Mouse (Mus musculus): ENCODE measurements around the gene Tbx3. TPM values are rescaled to one million over a fixed set of nuclear protein-coding genes. Genes with fewer than 3 reads are reported as not detected.

Tbx3 gene
- polyA plus RNA-seq, 1 experiment from 2014 or later, result 65.3 TPM

DNA sequence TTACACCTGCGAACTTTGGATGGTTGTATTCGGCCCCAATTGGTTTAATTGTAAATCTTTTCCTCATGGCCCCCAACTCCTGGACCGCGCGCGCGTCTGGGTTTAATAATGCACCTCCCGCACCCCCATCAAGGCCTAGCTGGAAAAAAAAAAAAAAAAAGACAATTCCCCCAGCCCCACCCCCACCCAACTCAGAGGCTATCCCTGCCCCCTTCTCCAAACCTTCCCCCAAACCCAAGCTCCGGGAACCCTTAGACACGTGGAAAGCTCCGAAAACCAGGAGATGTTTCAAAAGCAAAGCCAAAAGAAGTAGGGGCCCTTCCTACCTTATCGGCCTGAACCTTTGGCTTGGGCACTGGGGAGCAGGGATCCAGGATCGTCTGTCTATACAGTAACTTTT lies 8.1 kb upstream of the Tbx3 start:
- Histone ChIP-seq H3K4me1 (peaks cover 23% of the 10 kb centered on the region), H3K4me2 (replicated peaks) (peak overlapping the region; percentile 48), H3K36me3 (no peaks in the 10 kb centered on the region), H3K27ac (peak overlapping the region; percentile 70; the same call in 1 of the 2 replicates), H3K27me3 (peaks cover 75% of the 10 kb centered on the region), H3K9ac (no peak overlapping the region), H3K9me3 (no peaks in the 10 kb centered on the region), H3K4me3 (no peak overlapping the region)
- 0% methylated on average over 13 of the region's 13 CpGs for WGBS
- no peak for ATAC-seq (ENCODE audit: insufficient number of reproducible peaks, insufficient read depth, low FRiP score, low TSS enrichment)

DNA sequence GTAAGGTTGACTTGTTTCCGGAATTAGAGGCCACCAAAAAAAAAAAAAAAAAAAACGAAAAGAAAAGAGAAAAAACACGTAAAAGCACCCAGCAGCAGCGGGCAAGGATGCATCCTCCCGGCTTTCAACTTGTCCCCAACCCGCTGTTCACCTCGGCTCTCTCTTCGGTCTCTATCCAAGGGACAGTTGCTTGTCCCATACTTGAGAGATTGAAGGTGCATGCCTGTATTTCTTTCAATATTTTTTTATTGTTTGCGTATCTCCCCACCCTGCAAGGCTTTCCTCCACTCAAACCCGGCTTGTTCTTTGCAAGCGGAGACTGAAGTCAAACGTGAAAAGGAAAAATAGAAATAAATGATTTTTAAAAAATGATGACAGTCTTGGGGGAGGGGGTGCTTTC lies 7.7 kb upstream of the Tbx3 start:
- peak overlapping the region; percentile 70 for H3K27ac ChIP-seq
- H3K4me3 ChIP-seq, result peak overlapping the region; percentile 20; the same call in 1 of the 2 replicates
- H3K4me1 ChIP-seq, result peaks cover 26% of the 10 kb centered on the region
- ATAC-seq (ENCODE audit: insufficient number of reproducible peaks, insufficient read depth, low FRiP score, low TSS enrichment), result no peak
- peak overlapping the region; percentile 28 for H3K9ac ChIP-seq
- H3K4me2 ChIP-seq (replicated peaks), result peak overlapping the region; percentile 48
- 2% methylated on average over 11 of the region's 12 CpGs for WGBS
- H3K27me3 ChIP-seq, result peaks cover 75% of the 10 kb centered on the region
- H3K9me3 ChIP-seq, result no peaks in the 10 kb centered on the region
- no peaks in the 10 kb centered on the region for H3K36me3 ChIP-seq

DNA sequence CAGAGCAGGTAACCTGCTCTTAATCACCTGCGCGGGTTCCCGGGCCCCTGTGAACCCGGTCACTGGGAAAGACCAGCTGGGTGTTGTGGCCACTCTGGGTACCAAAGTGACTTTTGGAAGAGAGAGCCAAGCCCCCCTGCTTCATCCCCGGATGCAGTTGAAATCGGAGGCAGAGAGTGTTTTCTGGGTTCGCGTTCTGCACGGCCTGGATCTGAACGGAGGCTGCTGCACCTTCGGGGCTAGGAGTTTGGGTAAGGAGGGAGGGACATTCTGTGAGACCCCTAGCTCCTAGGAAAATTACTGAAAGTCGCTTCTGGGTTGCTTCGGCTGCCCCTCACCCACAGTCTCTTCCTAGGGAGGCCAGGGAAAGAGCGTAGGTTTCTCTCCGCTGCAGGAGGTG lies 7.2 kb upstream of the Tbx3 start:
- peak overlapping the region; percentile 70 for H3K27ac ChIP-seq
- 2% methylated on average over 15 of the region's 15 CpGs for WGBS
- H3K9me3 ChIP-seq, result no peaks in the 10 kb centered on the region
- peak overlapping the region; percentile 20 for H3K4me3 ChIP-seq
- peak overlapping the region; percentile 48 for H3K4me2 ChIP-seq (replicated peaks)
- H3K36me3 ChIP-seq, result no peaks in the 10 kb centered on the region
- H3K4me1 ChIP-seq, result peaks cover 26% of the 10 kb centered on the region
- peaks cover 74% of the 10 kb centered on the region for H3K27me3 ChIP-seq
- ATAC-seq (ENCODE audit: insufficient number of reproducible peaks, insufficient read depth, low FRiP score, low TSS enrichment), result no peak
- peak overlapping the region; percentile 28 for H3K9ac ChIP-seq

DNA sequence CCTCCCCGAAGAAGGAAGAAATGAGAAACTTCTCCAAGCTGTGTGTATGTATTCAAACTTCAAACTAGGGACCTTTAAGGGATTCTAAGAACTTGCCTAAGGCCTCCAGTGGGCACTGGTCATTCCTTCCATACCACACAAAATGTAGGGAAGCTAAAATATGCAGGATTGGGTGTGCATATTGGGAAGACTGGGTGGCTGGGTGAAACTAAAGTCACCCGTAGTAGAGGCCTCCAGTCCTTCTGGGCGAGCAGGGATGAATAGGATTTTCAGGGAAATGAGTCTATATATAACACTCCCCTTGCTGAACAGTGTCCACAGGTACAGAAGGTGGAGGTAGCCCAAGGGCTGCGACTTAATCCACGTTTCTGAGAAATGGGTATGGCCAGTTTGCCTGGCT lies 6.7 kb upstream of the Tbx3 start:
- H3K27ac ChIP-seq, result peak overlapping the region; percentile 70
- H3K36me3 ChIP-seq, result no peaks in the 10 kb centered on the region
- ATAC-seq (ENCODE audit: insufficient number of reproducible peaks, insufficient read depth, low FRiP score, low TSS enrichment), result no peak
- WGBS, result 12% methylated on average over 5 of the region's 5 CpGs
- peak overlapping the region; percentile 20; the same call in 1 of the 2 replicates for H3K4me3 ChIP-seq
- H3K4me2 ChIP-seq (replicated peaks), result peak overlapping the region; percentile 48
- peak overlapping the region; percentile 28 for H3K9ac ChIP-seq
- peaks cover 75% of the 10 kb centered on the region for H3K27me3 ChIP-seq
- H3K9me3 ChIP-seq, result no peaks in the 10 kb centered on the region
- peaks cover 27% of the 10 kb centered on the region for H3K4me1 ChIP-seq

DNA sequence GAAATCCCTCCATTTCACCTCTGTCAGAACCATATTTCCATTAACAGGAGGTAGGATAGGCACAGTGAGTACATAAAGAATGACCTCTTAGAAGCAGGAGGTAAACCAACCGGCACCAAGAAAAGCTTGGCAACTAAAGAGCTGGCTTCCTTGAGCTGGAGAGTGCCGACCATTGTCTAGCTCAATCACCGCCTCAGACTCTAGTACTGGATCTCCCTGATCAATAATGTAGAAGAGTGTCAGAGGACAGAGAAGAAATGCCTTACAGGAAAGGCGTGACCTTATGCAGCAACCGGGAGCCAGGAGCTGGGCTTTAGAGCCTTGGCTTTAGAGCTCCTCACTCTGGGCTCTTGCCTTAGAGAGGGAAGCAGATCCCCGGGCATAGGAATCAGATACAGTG lies 4.7 kb upstream of the Tbx3 start:
- Histone ChIP-seq H3K4me1 (peaks cover 32% of the 10 kb centered on the region), H3K9me3 (no peaks in the 10 kb centered on the region), H3K27me3 (peaks cover 66% of the 10 kb centered on the region), H3K9ac (peak overlapping the region; percentile 11; the same call in 1 of the 2 replicates), H3K36me3 (no peaks in the 10 kb centered on the region), H3K4me2 (replicated peaks) (peak overlapping the region; percentile 27), H3K4me3 (peak overlapping the region; percentile 13; the same call in 1 of the 2 replicates), H3K27ac (no peak overlapping the region)
- 13% methylated on average over 6 of the region's 6 CpGs for WGBS
- no peak for ATAC-seq (ENCODE audit: insufficient number of reproducible peaks, insufficient read depth, low FRiP score, low TSS enrichment)

DNA sequence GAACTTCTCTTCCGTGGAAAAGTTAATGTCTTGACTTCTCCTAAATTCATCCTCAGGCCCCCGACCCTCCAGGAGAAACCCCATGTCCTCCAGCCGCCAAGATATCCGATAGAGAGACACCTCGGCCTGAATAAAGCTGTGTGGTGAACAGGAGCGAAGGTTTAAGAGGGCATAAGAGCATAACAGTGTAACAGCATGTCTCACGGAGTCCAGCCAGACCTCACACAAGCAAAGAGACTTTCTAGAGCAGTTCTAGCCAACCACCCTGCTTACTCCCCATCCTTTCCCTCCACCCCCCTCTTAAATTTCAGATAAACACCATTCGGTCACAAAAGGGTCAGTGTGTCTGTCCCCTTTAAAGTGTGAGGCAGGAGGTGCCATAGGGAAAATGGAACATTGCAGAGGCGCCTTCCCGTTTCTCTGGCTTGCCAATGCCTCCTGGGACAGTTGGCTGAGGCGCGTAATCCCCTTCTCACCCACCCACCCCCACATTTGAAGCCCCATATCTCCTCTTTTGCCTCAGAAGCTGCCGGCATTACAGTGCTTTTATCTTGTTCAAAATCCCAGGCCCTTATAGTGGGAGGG lies 3.0 kb upstream of the Tbx3 start:
- Histone ChIP-seq H3K4me1 (peaks cover 32% of the 10 kb centered on the region), H3K27me3 (peaks cover 66% of the 10 kb centered on the region), H3K36me3 (no peaks in the 10 kb centered on the region), H3K4me2 (replicated peaks) (peak overlapping the region; percentile 65), H3K9ac (no peak overlapping the region; the same call in 1 of the 2 replicates), H3K9me3 (no peaks in the 10 kb centered on the region), H3K27ac (peak overlapping the region; percentile 98), H3K4me3 (peak overlapping the region; percentile 57)
- ATAC-seq (ENCODE audit: insufficient number of reproducible peaks, insufficient read depth, low FRiP score, low TSS enrichment), result no peak
- whole genome bisulfite sequencing, result 6% methylated on average over 13 of the region's 13 CpGs

DNA sequence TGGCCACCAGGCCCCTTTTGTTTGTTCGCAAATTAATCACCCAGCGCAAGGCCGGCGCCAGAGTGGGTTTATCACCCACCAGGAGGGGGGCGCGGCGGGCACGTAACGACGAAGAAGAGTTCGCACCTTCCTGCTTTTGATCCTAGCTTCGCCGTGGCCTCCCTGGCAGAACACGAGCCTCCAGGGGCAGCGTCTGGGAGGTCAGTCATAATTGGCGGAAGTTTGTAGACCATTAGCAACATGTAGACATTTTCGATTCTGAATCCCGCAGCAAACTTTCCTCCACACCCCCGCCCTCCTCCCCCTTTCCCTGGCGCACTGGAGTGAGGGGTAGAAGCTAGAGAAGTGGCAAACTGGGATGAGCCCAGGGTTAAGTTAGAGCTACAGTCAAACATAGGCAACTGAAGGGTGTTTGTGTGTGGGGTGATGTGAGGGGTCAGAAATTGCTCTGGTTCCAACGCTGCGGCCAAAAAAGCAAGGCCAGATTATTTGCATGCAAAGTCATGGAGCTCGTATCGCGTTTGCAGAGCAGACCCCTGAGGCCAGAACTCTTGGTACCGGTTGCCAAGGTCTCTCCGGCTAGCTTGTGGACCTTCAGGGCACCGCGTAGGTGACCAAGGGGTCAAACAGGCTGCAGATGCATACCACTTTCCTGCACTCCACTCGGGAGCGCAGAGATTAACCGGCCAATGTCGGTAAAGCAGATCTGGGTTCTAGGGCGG lies 2.1 kb upstream of the Tbx3 start:
- peak overlapping the region; percentile 98 for H3K27ac ChIP-seq
- H3K4me2 ChIP-seq (replicated peaks), result peak overlapping the region; percentile 65
- peak overlapping the region; percentile 91 for H3K9ac ChIP-seq
- peaks cover 63% of the 10 kb centered on the region for H3K27me3 ChIP-seq
- H3K9me3 ChIP-seq, result no peaks in the 10 kb centered on the region
- 4% methylated on average over 34 of the region's 34 CpGs for WGBS
- no peaks in the 10 kb centered on the region for H3K36me3 ChIP-seq
- ATAC-seq (ENCODE audit: insufficient number of reproducible peaks, insufficient read depth, low FRiP score, low TSS enrichment), result no peak
- peak overlapping the region; percentile 57 for H3K4me3 ChIP-seq
- peaks cover 28% of the 10 kb centered on the region for H3K4me1 ChIP-seq

DNA sequence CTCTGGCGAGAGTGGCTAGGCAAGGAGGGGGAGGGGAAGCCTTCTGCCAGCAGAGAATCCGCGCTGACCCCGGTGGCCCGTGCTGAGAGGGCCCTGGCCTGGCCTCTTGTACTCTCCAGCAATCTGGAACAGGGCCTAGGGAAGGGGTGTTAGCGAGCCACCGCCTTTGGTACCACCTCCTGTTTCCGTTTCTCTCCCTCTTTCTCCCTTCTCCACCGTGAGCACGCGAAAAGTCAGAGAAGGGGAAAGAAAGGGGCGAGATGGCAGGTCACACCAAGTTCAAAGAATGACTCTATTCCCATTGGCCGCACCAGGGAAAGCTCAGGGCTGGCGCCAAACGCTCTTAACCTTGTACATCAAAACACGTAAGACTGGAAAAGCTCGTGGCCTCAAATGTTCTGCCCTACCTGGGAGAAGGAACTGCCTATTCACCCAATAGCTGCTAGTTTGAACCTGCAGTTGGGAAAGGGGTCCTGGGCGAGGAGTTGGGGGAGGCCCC lies 1.5 kb upstream of the Tbx3 start:
- 3% methylated on average over 15 of the region's 18 CpGs for WGBS
- Histone ChIP-seq H3K27ac (peak overlapping the region; percentile 98), H3K4me2 (replicated peaks) (peak overlapping the region; percentile 65), H3K9ac (peak overlapping the region; percentile 91), H3K4me1 (peaks cover 26% of the 10 kb centered on the region), H3K9me3 (no peaks in the 10 kb centered on the region), H3K4me3 (peak overlapping the region; percentile 57), H3K27me3 (peaks cover 56% of the 10 kb centered on the region), H3K36me3 (no peaks in the 10 kb centered on the region)
- no peak for ATAC-seq (ENCODE audit: insufficient number of reproducible peaks, insufficient read depth, low FRiP score, low TSS enrichment)

DNA sequence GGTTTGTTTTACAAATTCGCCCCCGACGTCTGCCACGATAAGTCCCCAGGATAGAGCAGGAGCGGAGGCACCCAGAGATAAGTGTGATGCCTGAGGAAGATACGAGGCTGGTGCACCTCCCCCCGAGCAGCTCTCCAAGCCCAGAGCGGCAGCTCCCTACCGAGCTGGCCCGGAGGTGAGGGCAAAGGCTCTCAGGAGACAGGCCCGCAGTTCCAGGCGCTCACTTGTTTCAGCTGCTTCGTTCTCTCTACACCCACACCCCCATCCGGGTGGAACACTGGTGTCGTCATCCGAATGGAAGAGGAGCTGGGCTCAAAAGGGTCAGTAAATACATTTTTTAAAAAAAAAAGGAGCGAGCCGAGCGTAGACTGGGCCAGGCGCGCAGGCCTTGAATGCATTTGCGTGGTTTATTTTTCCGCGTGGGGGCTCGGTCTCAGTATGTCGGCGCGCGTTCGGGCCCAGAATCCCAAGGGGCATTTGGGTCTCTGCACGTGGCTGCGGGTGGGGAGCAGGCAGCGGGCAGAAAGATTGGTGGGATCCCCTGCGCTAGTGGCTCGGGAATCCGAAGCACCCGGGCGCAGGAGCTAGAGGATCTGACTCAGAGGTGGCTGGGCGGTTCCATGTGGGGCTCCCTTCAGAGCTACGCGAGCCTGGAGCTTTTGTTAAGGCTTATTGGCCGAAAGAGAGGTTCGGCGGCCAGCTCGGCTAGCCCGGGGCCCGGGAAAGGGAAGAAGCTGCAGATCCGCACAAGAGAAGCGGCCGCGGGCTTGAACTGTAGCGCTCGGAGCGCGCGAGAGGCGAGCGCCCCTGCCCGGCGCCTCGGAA lies 516 bp upstream of the Tbx3 start:
- Histone ChIP-seq H3K4me3 (peak overlapping the region; percentile 57), H3K36me3 (no peaks in the 10 kb centered on the region), H3K9me3 (no peaks in the 10 kb centered on the region), H3K9ac (peak overlapping the region; percentile 91), H3K27me3 (peaks cover 49% of the 10 kb centered on the region), H3K4me2 (replicated peaks) (peak overlapping the region; percentile 65), H3K4me1 (peaks cover 26% of the 10 kb centered on the region), H3K27ac (peak overlapping the region; percentile 98)
- under 1% methylated on average over 61 of the region's 61 CpGs for WGBS
- peak; percentile 6; the same call in 1 of the 2 replicates for ATAC-seq (ENCODE audit: insufficient number of reproducible peaks, insufficient read depth, low FRiP score, low TSS enrichment)

DNA sequence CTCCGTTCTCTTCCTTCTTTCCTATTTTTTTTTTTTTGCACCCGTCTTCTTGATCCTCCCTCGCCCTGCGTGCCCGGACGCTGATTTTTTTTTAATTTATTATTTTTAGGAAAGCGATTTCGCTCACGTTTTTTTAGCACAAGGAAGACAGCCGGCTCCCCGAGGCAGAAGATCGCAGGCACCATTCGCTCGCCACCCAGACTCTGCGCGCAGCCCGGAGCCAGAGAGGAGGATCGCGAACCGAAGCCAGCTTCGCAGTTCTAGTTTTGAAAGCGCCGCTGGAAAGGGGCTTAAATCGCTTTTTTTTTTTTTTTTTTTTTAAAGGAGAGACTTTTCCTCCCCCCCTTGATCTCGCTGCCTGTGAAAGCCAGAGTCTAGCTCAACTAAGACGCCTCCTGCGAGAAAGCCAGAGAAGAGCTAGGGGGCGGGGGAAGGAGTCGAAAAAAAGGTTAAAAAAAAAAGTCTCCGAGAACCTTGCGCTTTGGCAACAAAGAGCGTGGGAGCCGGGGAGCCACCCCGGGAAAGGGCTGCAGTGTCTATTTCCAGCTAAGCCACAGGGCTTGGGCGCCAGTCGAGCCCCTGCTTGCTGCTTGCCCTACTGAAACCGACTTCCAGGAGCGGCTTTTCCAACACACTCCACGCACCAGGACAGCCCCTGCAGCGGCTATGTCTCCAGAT lies 794 bp downstream of the Tbx3 start:
- peaks cover 26% of the 10 kb centered on the region for H3K4me1 ChIP-seq
- H3K36me3 ChIP-seq, result no peaks in the 10 kb centered on the region; the same call in 1 of the 2 replicates
- peak overlapping the region; percentile 98 for H3K27ac ChIP-seq
- H3K4me2 ChIP-seq (replicated peaks), result peak overlapping the region; percentile 65
- peak overlapping the region; percentile 57 for H3K4me3 ChIP-seq
- no peak for ATAC-seq (ENCODE audit: insufficient number of reproducible peaks, insufficient read depth, low FRiP score, low TSS enrichment)
- H3K27me3 ChIP-seq, result peaks cover 50% of the 10 kb centered on the region
- H3K9ac ChIP-seq, result peak overlapping the region; percentile 91
- H3K9me3 ChIP-seq, result no peaks in the 10 kb centered on the region
- under 1% methylated on average over 40 of the region's 40 CpGs for WGBS

DNA sequence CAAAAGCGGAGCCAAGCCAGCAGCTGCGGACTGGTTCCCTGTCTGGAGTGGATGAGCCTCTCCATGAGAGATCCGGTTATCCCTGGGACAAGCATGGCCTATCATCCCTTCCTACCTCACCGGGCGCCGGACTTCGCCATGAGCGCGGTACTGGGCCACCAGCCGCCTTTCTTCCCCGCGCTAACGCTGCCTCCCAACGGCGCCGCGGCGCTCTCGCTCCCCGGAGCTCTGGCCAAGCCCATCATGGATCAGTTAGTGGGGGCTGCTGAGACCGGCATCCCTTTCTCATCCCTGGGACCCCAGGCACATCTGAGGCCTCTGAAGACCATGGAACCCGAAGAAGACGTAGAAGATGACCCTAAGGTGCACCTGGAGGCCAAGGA lies 1.5 kb downstream of the Tbx3 start:
- Histone ChIP-seq H3K9ac (peak overlapping the region; percentile 91), H3K4me1 (peaks cover 19% of the 10 kb centered on the region), H3K4me3 (peak overlapping the region; percentile 57), H3K9me3 (no peaks in the 10 kb centered on the region), H3K27ac (peak overlapping the region; percentile 98), H3K36me3 (no peaks in the 10 kb centered on the region; the same call in 1 of the 2 replicates), H3K27me3 (peaks cover 46% of the 10 kb centered on the region), H3K4me2 (replicated peaks) (peak overlapping the region; percentile 65)
- WGBS, result under 1% methylated on average over 23 of the region's 23 CpGs
- no peak for ATAC-seq (ENCODE audit: insufficient number of reproducible peaks, insufficient read depth, low FRiP score, low TSS enrichment)

Measured in embryonic facial prominence, embryonic 12.5 days (tissue).